Mouse (Mus musculus): ENCODE data around the gene Serpinf2.

DNA sequence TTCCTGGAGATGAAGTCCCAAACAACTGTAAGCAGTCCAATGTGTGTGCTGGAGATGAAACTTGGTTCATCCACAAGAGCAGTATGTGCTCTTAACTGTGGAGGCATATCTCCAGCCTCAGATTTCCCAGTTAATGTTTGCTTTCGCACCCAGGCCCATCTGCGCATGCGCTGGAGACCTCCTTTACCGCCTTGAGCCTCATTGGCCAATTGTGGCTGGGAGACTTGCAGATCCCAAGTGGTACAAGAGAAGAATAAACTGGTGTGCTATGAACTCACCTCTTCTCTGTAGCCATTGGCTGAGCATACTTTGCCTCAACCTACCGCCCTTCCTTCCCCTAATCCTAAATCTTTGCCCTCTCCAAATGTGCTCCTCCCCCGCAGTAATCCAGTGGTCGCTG lies 34.0 kb upstream of the Serpinf2 start:
- TF ChIP-seq POLR2A (IDR thresholded peaks at IDR 0.05; ENCODE audit: borderline replicate concordance, extremely low read depth, low read depth, low read length): no peak
- no peak for TF ChIP-seq CTCF (IDR thresholded peaks at IDR 0.05; ENCODE audit: insufficient read depth, low read length)
